Mouse (Mus musculus): ENCODE results near the gene Socs4. TPM values are rescaled to one million over a fixed set of nuclear protein-coding genes. Genes with fewer than 3 reads are reported as not detected.

Socs4 gene
- polyA plus RNA-seq, 1 experiment = 5.9 TPM

- peak in 1 of 2 experiments; percentile 89 for DNase-seq (ENCODE audit: extremely low spot score in 1 of 2, low spot score in 1 of 2)
Measured at GRCm38 (mm10) chr14:47334819-47335218, 58.1 kb downstream of the Socs4 start.

GRCm38 (mm10) chr14:47335300-47335699, 58.6 kb downstream of the Socs4 start:
- DNase-seq (ENCODE audit: extremely low spot score in 1 of 2, low spot score in 1 of 2) = no peak

- DNase-seq (ENCODE audit: extremely low spot score in 1 of 2, low spot score in 1 of 2) = no peak
Measured at GRCm38 (mm10) chr14:47340231-47340925, 63.6 kb downstream of the Socs4 start.

- no peak for DNase-seq (ENCODE audit: extremely low spot score in 1 of 2, low spot score in 1 of 2)
Measured at GRCm38 (mm10) chr14:47341811-47342291, 65.1 kb downstream of the Socs4 start.

Other genes with a start within 250 kb of the Socs4 start
- 1.8 and 2.4 TPM in 2 replicates for gene Gch1, start 87.5 kb upstream of the Socs4 start, polyA plus RNA-seq (2012; rRNA removed)
- 5.6 and 6.6 TPM in 2 replicates for gene Wdhd1, start 74 bp upstream of the Socs4 start, polyA plus RNA-seq (2012; rRNA removed)
- 28.1 and 29.9 TPM in 2 replicates for gene Mapk1ip1l, start 21.3 kb downstream of the Socs4 start, polyA plus RNA-seq (2012; rRNA removed)
- 2.2 and 5.4 TPM in 2 replicates for gene Lgals3, start 90.8 kb downstream of the Socs4 start, polyA plus RNA-seq (2012; rRNA removed)
- 0.61 and 0.76 TPM in 2 replicates for gene Dlgap5, start 141.5 kb downstream of the Socs4 start, polyA plus RNA-seq (2012; rRNA removed)
- 46.4 and 53.0 TPM in 2 replicates for gene Fbxo34, start 173.5 kb downstream of the Socs4 start, polyA plus RNA-seq (2012; rRNA removed)

Data from frontal cortex, adult 2 months (tissue).